Mouse (Mus musculus) heart, adult 9 months (tissue): ENCODE measurements around the gene Asdurf.
"Not testable (repeated sequence)": the region's sequence is repeated elsewhere in the genome, so short reads cannot be mapped to it uniquely, and the experiment has no call there.

Experiments used
- DNase-seq, 2 experiments: peaks; one replicate each; pipeline ENCODE4 v3.0.0; 2022; ENCODE audit warnings: low spot score in 2 of 2

Asdurf gene

DNA sequence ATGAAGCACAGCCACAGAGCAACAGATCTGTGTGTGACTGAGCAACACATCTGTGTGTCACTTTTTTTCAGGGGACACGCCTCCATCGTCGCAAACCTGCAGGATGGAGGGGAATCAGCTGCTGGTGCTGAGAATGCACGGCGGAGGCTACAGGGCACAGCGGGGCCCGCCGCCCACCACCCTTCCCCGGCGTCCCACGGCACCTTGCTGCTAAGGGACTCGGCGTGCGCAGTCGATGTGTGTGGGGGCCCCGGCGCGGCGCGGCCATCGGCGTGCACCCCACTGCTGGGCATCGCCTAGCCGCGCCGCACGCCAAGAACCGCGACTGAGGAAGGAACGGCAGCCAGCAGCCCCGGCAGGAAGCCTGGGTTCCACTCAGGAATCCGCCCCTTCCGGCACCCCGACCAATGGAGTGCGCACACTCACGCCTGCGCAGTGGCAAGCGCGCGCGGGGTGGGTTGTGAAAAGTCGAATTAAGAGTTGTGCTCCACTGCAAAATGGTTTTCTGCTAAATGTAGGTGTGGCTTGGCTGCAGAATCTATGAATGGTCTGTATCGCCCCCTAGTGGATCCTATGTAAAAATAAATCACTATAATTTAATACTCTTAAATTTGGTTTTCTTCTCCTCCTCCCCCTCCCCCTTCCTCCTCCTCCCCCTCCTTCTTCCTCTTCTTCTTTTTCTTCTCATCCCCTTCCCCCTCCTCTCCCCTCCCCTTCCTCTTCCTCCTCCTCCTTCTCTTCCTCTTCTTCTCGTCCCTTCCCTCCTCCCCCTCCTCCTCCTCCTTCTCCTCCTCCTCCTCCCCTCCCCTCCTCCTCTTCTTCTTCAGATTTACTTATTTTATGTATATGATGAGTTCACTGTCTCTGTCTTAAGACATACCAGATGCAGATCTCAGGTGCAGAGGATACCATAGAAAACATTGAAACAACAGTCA lies at the start of gene Asdurf, which contains the start of the genes Gm28551 and Asnsd1:
Gene Asdurf, minus strand, starts transcription at position 293 of the 935 bp plus-strand sequence.
Gene Gm28551, minus strand, starts transcription at position 341 of the 935 bp plus-strand sequence.
Gene Asnsd1, minus strand, starts transcription at position 426 of the 935 bp plus-strand sequence.
- peak; percentile 98 for DNase-seq

DNA sequence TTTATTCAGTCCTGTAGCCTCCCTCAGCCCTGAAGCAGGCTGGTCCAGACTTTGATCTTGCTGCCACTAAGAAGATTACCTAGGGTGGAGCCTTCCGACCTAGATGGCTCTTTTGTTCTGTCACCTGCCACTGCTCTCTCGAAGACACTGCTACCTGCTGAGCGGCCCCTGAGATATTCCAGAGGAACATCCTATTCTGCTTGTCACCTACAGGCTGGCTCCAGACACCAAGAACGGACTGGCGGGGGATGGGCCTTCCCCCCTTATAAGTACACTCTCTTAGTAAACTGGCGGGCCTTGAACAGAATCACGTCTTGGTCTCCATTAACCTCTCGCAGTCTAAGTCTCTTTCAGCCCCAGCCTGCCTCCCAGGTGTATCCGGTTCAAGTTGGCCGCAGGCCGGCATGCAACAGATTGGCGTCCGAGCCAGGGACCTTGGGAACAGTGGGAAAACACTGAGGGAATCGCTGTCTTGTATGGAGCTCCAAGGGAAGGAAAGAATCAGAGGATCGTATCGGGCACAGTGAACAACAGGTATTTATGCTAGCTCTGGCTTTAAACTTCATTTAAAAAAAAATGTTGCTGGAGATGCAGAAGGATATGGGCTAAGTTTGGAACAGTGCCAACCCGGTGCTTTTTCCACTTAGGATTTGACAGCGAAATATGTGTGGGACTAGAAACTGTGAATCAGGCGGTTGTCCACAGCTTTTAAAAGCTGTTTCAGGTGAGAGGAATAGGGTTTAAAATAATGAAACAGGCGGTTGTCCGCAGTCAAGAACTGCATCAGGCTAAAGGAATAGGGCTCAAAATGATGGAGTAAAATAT lies 41.7 kb upstream of the Asdurf start:
- DNase-seq = peak in 1 of 2 experiments; percentile 12

DNA sequence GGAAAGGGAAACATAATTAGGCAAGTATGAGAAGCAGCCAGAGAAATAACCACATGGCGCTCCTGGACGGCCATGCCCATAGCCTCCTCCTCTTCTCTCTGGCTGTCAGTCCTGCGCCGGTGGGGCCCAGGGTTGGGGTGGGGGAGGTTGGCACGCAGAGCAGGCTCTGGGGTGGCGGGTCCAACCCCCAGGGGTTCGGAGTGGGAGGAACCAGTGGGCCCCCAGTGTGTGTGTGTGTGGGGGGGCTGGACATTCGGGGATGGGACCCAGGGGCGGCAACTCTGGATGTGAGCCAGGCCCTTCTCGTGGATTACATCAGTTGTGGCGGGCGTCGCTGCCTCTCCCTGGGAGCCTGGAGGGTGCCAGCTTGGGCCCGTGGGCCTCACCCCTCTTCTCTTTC lies 36.3 kb upstream of the Asdurf start:
- DNase-seq = no peak

- no peak for DNase-seq
Measured at GRCm38 (mm10) chr1:53384085-53384688, 31.8 kb upstream of the Asdurf start.

- no peak for DNase-seq
Measured at GRCm38 (mm10) chr1:53377731-53378130, 25.3 kb upstream of the Asdurf start.

DNA sequence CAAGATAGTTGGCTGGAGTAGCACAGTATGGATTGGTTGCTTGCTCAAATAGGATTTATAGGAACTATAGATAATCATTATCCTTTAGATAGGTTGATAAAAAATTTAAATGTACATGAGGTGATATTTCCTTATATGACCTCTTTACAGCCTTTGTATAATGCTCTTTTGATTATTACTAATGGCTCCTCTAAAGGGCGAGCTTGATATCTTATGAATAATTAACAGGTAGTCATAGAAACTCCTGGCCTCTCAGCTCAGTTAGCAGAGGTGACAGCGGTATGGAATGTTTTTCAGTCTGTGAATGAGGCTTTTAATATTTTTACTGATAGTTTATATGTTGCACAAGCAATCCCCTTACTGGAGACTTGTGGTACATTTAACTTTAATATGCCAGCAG lies 23.5 kb upstream of the Asdurf start:
- not testable (repeated sequence) for DNase-seq

DNA sequence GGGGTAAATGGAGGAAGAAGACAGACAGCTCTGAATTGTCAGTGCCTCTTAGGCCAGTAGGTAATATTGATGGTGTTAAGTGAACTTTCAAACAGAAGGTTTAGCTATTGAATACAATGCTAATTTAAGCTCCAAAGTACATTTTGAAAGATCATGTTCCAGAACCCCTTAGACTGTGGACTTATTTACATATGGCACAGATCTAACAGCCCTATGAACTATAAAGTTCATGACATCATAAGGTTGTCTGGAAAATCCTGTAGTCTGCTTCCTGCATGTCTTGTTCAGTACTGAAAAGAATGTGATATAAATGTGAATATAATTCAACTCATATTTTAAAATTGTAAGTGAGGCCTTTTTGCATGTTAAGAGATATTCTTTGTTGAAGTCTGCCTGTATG lies 6.6 kb upstream of the Asdurf start:
- DNase-seq = no peak

- no peak for DNase-seq
Measured at GRCm38 (mm10) chr1:53341071-53341470, 11.3 kb downstream of the Asdurf start.

DNA sequence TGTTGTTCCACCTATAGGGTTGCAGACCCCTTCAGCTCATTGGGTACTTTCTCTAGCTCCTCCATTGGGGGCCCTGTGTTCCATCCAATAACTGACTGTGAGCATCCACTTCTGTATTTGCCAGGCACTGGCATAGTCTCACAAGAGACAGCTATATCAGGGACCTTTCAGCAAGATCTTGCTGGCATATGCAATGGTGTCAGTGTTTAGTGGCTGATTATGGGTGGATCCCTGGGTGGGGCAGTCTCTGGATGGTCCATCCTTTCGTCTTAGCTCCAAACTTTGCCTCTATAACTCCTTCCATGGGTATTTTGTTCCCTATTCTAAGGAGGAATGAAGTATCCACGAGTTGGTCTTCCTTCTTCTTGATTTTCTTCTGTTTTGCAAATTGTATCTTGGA lies 15.0 kb downstream of the Asdurf start:
- not testable (repeated sequence) for DNase-seq

DNA sequence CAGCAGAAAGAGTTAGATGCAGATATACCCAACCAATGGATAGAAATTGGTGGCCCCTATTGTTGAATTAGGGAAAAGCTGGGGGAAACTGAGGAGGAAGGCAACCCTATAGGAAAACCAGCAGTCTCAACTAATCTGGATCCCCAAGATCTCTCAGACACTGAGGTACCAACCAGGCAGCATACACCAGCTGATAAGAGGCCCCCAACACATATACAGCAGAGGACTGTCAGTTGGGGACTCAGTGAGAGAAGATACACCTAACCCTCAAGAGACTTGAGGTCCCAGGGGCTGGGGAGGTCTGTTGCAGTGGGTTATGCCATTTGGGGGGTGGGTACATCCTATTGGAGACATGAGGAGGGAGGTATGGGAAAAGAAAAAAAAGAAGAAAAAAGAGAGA lies 17.0 kb downstream of the Asdurf start:
- DNase-seq = no peak

DNA sequence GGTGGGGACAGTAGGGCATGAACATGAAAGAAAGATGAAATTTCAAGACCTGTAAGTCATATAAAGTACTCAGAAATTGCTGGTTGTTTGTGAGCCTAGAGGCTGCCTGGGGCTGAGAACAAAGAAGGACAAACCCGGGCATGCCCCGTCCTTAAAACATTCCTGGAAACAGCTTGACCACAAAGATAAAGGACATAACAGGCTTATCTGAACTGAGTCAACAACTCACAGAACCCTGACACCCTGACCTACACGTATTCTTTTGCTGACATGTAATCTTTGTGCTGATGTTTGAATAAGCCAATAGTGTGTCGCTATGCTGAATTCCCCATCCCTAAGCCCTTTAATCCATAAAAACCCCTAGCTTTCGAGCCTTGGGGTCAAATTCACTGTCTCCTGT lies 18.9 kb downstream of the Asdurf start:
- not testable (repeated sequence) for DNase-seq

- DNase-seq = no peak
Measured at GRCm38 (mm10) chr1:53324827-53325494, 27.5 kb downstream of the Asdurf start.

DNA sequence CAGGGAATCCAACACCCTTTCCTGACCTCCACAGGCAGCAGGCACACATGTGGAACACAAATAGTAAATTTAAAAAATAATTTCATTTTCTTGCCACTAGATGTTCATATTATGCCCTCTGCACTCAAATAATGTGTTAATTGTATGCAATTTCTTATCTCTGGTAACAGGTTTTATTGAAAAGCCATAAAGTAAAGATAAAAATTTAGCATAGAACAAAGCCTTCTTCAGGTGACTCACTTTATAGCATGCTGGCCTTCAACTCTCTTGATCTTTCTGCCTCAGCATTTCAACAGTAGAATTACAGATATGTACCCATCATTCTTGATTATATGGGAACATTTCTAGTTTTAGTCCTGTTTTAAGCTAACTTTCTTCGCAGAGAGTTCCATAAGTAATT lies 28.1 kb downstream of the Asdurf start:
- DNase-seq = no peak

DNA sequence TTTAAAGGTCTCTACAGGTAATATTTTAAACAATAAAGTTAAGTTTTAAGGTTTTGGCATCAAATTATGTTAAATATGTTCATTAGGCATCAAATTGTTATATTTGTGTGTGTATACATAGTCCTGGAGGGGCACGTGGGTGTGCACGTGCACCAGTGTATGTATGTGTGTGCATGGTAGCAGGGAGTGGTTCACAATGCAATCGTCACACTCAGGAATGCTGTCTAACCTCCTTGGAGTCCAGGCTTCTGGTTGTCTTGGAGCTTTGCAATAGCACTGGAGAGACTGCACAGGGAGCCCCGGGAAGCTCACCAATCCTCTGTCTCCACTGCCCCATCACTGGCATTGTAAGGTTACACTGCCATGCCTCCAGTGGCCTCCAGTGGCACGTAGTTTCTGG lies 29.2 kb downstream of the Asdurf start:
- no peak for DNase-seq

GRCm38 (mm10) chr1:53321662-53322344 lies 30.6 kb downstream of the Asdurf start:
- no peak for DNase-seq

GRCm38 (mm10) chr1:53312989-53313967 lies 39.1 kb downstream of the Asdurf start, which contains the start of gene Osgepl1:
Osgepl1 (plus strand) TSS chr1:53313624.
- peak; percentile 78 to 87 for DNase-seq

DNA sequence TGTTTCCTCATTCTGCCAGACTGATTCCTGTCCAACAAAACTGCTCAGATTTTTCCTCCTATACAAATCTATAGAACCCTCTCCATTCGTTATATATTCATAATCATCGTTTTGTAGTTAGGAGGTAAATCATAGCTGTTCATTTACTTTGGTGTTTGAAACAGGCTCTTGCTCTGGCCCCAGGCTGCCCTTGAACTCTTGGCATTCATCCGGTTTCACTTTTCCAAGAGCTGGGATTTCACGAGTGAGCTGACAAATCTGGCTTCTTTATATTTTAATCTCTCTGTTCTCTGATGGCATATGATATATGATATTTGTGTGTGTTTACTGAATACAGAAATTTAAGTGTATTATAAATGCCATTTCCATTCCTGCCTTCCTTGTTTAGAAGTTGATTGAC lies 51.9 kb downstream of the Asdurf start:
- DNase-seq = no peak
